Mouse (Mus musculus) spleen, adult 2 months (tissue): Measurements from ENCODE around the gene Fxyd1.

Experiments used
- CTCF ChIP-seq: fragments of 200-500 bp; IDR thresholded peaks from 2 replicates; pipeline ENCODE4 v1.5.1; 2011; ENCODE audit warnings: mild to moderate bottlenecking, inconsistent platforms; ENCODE audit not compliant: insufficient read depth, insufficient read length, insufficient replicate concordance; ENCODE audit errors: extremely low read depth
- POLR2A ChIP-seq: fragments of 200-500 bp; IDR thresholded peaks from 2 replicates; pipeline ENCODE4 v1.6.1; 2011; ENCODE audit warnings: low read depth, low read length, inconsistent platforms

DNA sequence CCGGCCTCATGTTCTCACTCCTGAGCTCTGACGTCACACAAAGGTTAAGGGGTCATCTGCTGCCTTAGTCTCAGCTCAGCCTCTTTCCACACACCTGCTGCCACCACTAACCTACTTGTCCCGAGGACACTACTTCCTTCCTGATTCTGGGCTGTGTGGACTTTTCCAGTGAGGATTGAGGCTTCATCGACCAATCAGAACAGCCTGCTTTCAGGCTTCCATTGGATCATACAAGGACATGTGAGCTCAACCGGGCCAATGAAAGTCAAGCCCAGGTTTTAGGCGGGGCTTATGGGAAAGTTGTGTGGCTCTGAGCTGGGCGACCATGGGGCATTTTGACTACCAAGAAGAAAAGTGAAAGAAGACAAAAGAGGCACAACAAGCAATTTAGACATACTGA lies 20.1 kb downstream of the Fxyd1 start:
- TF ChIP-seq CTCF = no peak
- TF ChIP-seq POLR2A = no peak
